Mouse (Mus musculus) gastrocnemius, postnatal 10 days (tissue): ENCODE results near the gene Crk. TPM values are rescaled to one million over a fixed set of nuclear protein-coding genes. Genes with fewer than 3 reads are reported as not detected.
A peak's percentile ranks its signal among the peaks of the same experiment; 100 is the strongest.
"Not testable (repeated sequence)": the region's sequence is repeated elsewhere in the genome, so short reads cannot be mapped to it uniquely, and the experiment has no call there.

ENCODE experiments used
- DNase-seq: peaks from one replicate; pipeline ENCODE4 v3.0.0; 2021; ENCODE audit warnings: mixed read lengths
- total RNA-seq, 2 experiments: library from RNA; stranded (reverse); gene quantifications; 2 replicates each; pipeline ENCODE4 v1.2.3; 2021

Gene Crk
- total RNA-seq, 2 experiments from 2014 or later, result 53.0 to 59.8 TPM

GRCm38 (mm10) chr11:75684956-75685355, 5.9 kb downstream of the Crk start:
- no peak for DNase-seq

DNA sequence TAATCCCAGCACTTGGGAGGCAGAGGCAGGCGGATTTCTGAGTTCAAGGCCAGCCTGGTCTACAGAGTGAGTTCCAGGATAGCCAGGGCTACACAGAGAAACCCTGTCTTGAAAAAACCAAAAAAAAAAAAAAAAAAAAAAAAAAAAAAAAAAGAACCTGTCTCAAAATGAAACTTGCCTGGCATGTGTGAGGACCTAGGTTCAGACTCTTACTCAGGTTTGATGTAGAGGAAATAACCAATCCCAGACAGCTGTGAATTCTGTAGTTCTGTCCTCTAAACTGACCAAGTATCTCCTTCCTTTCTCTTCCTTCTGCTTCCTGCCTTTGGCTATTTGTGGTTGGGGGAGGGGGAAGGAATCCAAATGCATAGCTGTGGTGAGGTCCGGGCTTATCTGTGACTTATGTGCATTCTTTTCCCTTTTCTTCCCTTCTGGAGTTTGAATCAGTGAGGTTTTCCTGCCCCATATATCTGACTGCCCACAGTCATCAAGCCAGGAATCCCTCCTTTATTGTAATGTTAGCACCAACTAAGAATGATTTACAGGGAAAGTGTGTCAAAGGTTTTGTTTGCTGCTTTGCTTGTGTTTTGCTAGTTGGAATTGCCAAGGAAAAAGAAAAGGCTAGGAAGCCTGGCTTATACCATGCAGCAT, 8.4 kb downstream of the Crk start:
- no peak for DNase-seq

DNA sequence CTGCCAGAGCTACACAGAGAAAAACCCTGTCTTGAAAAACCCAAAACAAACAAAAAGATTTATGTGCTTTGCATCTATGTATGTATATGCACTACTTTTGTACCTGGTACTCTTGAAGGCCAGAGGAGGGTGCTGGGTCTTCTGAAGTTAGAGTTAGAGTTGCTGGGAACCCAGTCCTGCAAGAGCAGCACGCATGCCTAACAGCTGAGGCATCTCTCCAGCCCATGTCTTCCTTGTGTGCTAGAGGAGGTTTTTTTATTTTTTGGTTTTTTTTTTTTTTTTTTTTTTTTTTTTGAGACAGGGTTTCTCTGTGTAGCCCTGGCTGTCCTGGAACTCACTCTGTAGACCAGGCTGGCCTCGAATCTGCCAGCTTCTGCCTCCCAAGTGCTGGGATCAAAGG, 9.1 kb downstream of the Crk start:
- DNase-seq, result no peak

DNA sequence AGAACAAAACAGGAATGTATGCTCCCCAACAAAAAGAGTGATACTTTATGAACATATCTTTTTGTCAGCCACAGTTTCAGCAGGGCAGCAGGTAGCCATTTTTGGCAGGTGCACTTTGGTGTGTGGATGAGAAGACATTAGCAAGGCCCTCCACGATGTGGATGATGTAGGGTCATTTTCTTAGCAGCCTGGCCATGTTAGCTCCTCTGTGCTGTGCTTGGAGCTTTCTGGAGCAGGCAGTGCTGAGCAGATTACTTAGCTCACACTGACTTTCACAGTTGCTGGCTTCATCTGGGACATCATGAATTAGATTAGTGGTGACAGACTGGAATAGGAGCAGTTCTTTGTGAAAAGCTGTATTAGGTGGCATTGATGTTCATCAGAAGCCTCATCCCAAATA, 10.9 kb downstream of the Crk start:
- DNase-seq, result no peak

GRCm38 (mm10) chr11:75691047-75691446, 12.0 kb downstream of the Crk start:
- DNase-seq, result no peak

DNA sequence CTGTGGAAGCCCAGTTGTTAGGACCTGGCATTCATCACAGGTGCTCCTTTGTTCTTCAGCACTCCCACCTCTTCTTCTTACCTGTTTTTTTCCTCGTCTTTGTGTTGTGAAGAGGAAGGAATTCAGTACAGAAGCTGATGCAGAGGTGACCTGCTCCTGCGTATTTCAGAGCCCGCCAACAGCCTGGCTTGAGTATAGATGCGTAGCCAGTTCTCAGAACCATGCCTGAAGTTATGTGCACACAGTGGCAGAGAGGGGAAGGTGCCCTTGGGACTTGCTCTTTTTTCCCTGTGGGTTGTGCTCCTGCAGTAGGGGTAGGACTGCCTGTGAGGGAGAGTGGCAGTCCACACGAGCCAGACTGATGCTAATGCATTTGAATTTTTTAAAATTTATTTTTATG, 14.5 kb downstream of the Crk start:
- no peak for DNase-seq

- DNase-seq, result not testable (repeated sequence)
These were observed 18.4 kb downstream of the Crk start for GRCm38 (mm10) chr11:75697464-75697863.

DNA sequence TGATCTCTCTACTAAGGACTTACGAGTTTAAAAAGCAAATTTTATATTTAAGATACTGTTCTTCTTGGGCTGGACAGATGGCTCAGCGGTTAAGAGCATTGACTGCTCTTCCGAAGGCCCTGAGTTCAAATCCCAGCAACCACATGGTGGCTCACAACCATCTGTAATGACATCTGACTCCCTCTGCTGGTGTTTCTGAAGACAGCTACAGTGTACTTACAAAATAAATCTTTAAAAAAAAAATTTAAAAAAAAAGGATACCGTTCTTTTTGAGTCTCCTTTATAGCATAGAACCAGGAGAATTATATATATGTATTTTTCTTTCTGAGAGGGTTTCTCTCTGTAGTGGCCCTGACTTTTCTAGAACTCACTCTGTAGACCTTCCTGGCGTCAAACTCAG, 21.5 kb downstream of the Crk start:
- no peak for DNase-seq

DNA sequence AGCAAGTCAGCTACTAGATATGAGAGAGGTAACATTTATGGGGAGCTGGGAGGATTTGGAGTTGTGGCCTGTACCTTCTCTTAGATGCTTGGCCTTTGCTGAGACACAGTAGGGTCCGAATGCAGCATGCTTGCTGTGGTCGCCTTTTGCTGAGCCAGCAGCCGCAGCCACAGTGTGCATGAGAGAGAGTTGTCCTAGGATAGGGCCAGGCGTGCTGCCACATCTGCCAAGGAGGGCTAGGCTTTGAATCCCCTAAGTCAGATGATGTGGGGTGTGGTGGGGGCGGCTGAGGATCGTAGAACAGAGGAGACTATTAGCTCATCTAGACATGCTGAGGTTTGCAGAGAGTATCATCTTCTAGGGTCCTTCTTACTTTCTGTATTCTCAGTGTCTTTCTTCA, 23.7 kb downstream of the Crk start:
- no peak for DNase-seq

- no peak for DNase-seq
These were observed 24.7 kb downstream of the Crk start for GRCm38 (mm10) chr11:75703748-75704147.

DNA sequence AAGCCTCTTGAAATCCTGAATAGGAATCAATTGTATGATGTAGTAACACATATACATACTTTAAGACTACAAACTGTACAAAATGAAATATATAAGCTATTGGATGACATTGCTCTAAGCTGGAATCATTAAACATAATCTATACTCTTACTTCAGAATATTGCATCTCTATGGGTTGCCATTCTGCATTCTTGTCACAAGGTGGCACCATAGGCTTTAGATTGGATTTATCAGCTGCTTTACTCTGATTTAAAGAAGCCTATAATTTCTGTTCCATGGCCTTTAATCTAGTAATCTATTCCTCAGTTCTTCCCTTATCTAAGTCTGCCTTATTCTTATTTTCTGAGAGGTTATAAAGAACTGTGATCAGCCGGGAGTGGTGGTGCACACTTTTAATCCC, 34.9 kb downstream of the Crk start:
- no peak for DNase-seq

- no peak for DNase-seq
These were observed 36.5 kb downstream of the Crk start for GRCm38 (mm10) chr11:75715556-75715955.

GRCm38 (mm10) chr11:75716661-75717325, 37.7 kb downstream of the Crk start:
- DNase-seq, result no peak

DNA sequence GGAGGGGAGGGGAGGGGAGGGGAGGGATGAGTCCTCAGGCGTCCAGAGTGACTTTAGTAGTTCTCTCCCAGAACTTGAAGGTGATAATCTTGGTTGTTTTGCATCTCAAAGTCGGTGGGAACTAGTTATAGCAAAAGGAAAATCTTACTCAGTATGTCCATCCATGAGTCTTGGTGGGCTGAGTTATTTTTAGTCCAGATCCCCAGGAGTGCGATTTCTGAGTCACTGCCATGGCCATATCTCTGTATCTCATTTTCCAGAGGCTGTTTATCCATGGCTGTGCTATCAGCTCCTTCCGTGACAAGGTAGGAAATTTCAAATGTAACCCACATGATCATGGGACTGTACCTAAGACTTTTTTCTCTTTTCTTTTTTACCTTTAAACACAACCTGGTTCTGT, 43.3 kb downstream of the Crk start:
- DNase-seq, result no peak

DNA sequence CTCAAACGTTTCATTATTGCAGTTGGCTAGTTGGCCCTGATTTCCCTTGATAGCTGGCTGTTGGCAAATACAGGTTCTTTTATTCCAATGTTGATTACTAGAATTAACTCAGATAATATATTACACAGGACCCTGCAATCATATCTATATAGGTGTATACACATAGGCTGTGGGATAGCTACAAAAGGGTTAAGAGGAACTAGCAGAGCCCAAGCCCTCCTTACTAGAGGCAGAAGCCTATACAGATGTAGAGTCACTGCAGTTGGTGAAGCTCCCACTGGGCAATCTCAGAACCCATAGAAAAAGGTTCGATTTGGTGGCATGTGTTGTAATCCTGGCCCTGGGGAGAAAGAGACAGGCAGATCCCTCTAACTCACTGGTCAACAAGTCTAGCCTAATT, 48.1 kb downstream of the Crk start:
- DNase-seq, result no peak

GRCm38 (mm10) chr11:75727659-75728058, 48.6 kb downstream of the Crk start:
- not testable (repeated sequence) for DNase-seq

- peak; percentile 89 for DNase-seq
These were observed 53.6 kb downstream of the Crk start, which contains the start of gene Ywhae for GRCm38 (mm10) chr11:75732434-75733226. TSS of gene Ywhae (plus strand) at chr11:75732869.

GRCm38 (mm10) chr11:75733227-75733940, 54.3 kb downstream of the Crk start:
- DNase-seq, result peak; percentile 74

GRCm38 (mm10) chr11:75735462-75736252, 56.6 kb downstream of the Crk start:
- DNase-seq, result no peak

DNA sequence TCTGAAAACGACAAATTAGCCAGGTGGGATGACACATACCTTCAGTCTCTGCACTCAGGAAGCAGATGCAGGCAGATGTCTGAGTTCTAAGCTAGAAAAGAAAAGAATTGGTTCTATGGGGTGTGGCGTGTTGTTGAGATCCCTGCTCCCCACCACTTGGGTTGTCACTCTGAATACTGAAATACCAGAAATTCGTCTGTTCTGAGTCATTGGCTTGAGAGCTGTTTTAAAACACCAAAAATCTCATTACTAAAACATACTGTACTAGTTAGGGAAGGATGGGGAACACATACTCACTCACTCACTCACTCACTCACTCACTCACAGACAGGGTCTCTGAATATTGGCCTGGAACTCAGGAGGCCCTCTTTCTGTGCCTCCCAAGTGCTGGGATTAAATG, 57.9 kb downstream of the Crk start:
- no peak for DNase-seq

DNA sequence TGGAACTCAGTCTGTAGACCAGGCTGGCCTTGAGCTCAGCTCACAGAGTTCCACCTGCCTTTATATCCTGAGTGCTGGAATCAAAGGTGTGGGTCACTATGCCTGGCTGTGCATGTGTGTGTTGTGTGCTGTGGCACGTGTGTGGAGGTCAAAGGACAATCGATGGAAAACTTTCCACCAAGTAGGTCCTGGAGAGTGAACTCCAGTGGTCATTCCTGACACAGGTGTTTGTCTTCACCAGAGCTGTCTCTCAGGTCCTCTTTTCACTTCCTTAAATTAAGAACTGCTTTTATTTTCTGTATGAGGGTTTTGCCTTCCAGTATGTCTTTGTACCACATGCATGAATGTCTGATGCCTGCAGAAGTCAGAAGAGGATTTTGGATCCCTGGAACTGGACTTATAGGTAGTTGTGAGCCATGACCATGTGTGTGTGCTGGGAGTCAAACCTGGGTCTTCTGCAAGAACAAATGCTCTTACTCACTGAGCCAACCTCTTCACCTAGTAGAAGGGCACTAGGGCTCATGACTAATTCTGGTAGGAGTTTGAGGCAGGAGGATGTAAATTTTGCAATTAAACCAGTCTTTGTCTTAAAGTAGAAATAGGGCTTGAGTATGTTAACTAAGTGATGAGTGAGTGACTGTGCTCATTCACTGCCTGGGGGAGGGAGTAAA, 58.9 kb downstream of the Crk start:
- no peak for DNase-seq
